Mouse (Mus musculus) erythroblast, embryonic 14.5 days (primary cell): ENCODE measurements around the gene Ppp4r3b.

Source experiments
- GATA1 ChIP-seq: IDR thresholded peaks from 2 replicates; pipeline ENCODE4 v1.6.1; 2012; ENCODE audit warnings: low read length, inconsistent platforms, mixed read lengths
- TAL1 ChIP-seq: IDR thresholded peaks from 3 replicates; pipeline ENCODE4 v1.6.1; 2012; ENCODE audit warnings: low read length, inconsistent platforms, mixed read lengths

DNA sequence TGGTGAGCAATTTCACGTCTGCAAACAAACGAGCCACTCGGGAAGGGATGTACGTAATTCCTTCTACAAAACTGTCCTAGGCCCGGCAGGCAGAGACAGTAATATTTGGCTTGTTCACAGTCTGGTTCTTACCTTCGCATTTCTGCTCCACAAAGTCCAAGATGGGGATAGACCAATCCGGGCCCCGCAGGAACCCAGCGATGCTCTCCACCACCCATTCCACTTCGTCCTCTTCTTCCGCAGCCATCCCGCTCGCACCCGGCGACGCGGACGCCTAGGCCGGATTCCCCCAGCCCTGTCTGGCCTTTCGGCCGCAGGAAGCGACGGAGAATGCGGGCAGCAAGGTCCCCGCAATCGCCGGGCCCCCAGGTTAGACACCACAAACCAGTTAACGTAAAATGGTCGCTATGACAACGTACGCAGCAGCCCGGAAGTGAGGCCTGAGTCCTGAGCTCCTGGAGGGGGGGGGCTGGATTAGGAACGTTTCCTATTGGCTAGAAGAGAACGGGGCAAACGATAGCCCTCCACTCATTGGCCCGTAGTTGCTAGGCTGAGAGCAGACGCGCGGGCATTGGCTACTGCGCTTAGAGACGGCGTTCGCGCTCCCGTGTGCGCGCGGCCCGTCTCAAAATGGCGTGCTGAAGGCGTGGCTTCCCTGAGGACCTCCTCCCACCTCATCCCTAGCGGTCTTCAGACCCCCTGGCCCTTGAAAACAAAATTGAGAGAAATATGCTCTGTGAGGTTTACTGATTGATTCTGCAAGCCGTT is 74.4 kb downstream of the Ppp4r3b start, which contains the start of gene Cfap36:
- TF ChIP-seq TAL1 (no peak), GATA1 (no peak)
